Mouse (Mus musculus) liver, embryonic 16.5 days (tissue): ENCODE measurements at regions not wholly inside any gene's neighbourhood (a gene's known extent, or its start where the extent isn't known, plus 50 kb on each side); places are given as distances from the start of the nearest gene placed in this dataset.

Source experiments
- ATAC-seq: fragments of 200-750 bp; cut with Nextera tagmentation; 2 replicates; pipeline ENCODE4 v1.8.0; 2017; ENCODE audit warnings: low read depth, mild to moderate bottlenecking, moderate number of reproducible peaks, moderate library complexity
- H3K27ac ChIP-seq: fragments of 300-500 bp; sonication (generic); 2 replicates; pipeline ENCODE4 v1.5.1; 2014; ENCODE audit warnings: mild to moderate bottlenecking, low read length
- H3K27me3 ChIP-seq: fragments of 300-500 bp; sonication (generic); 2 replicates; pipeline ENCODE4 v1.6.1; 2014; ENCODE audit warnings: low read depth, low read length, mixed read lengths; ENCODE audit not compliant: control insufficient read depth, insufficient read depth
- H3K36me3 ChIP-seq: fragments of 300-500 bp; sonication (generic); 2 replicates; pipeline ENCODE4 v1.6.1; 2014; ENCODE audit warnings: mild to moderate bottlenecking; ENCODE audit not compliant: control insufficient read depth, insufficient read depth
- H3K4me1 ChIP-seq: fragments of 300-500 bp; sonication (generic); 2 replicates; pipeline ENCODE4 v1.6.1; 2014; ENCODE audit warnings: low read depth, low read length, mixed read lengths; ENCODE audit not compliant: control insufficient read depth
- H3K4me2 ChIP-seq: fragments of 300-500 bp; sonication (generic); 2 replicates; pipeline ENCODE4 v1.6.1; 2014; ENCODE audit warnings: low read depth, low read length, mixed read lengths
- H3K4me3 ChIP-seq: fragments of 300-500 bp; sonication (generic); 2 replicates; pipeline ENCODE4 v1.5.1; 2014; ENCODE audit warnings: low read depth, mild to moderate bottlenecking, low read length
- H3K9ac ChIP-seq: fragments of 300-500 bp; sonication (generic); 2 replicates; pipeline ENCODE4 v1.6.1; 2014; ENCODE audit warnings: low read depth, low read length
- H3K9me3 ChIP-seq: fragments of 300-500 bp; sonication (generic); replicated peaks from 2 replicates; pipeline ENCODE4 v1.6.1; 2016; ENCODE audit warnings: low read length; ENCODE audit not compliant: control insufficient read depth
- WGBS: fragments of 180-500 bp; shearing (Covaris S2); extraction: QIAGEN DNeasy Blood & Tissue Kit; methylation state at CpG from one replicate; pipeline ENCODE4 v1.1.7; 2014; ENCODE audit not compliant: insufficient replicate concordance; 5-methylcytosine and 5-hydroxymethylcytosine counted together

- H3K4me1 ChIP-seq, result no peaks in the 10 kb centered on the region
- H3K27ac ChIP-seq, result no peak overlapping the region
- no peak overlapping the region for H3K4me3 ChIP-seq
- H3K36me3 ChIP-seq, result no peaks in the 10 kb centered on the region
- no peak for ATAC-seq
- no peaks in the 10 kb centered on the region for H3K27me3 ChIP-seq
- no peak overlapping the region for H3K9ac ChIP-seq
- H3K4me2 ChIP-seq, result no peak overlapping the region
- no peaks in the 10 kb centered on the region for H3K9me3 ChIP-seq
- 19% methylated on average over 2 of the region's 2 CpGs for WGBS
These were observed 74.6 kb upstream of the Tgfbr2 start for GRCm38 (mm10) chr9:116249791-116250190.

GRCm38 (mm10) chr9:116245136-116245535 lies 70.0 kb upstream of the Tgfbr2 start:
- 34% methylated on average over 5 of the region's 5 CpGs for WGBS
- ATAC-seq, result no peak

GRCm38 (mm10) chr9:116244619-116244899 lies 69.4 kb upstream of the Tgfbr2 start:
- Histone ChIP-seq H3K9me3 (no peaks in the 10 kb centered on the region), H3K4me3 (no peak overlapping the region), H3K27ac (no peak overlapping the region), H3K4me2 (no peak overlapping the region), H3K4me1 (no peaks in the 10 kb centered on the region), H3K27me3 (no peaks in the 10 kb centered on the region), H3K9ac (no peak overlapping the region), H3K36me3 (no peaks in the 10 kb centered on the region)
- no peak for ATAC-seq
- 33% methylated on average over 1 of the region's 1 CpGs for WGBS

More at GRCm38 (mm10) chr9:116245136-116245535, 70.0 kb upstream of the Tgfbr2 start:
- H3K36me3 ChIP-seq, result no peaks in the 10 kb centered on the region
- no peaks in the 10 kb centered on the region for H3K9me3 ChIP-seq
- H3K4me2 ChIP-seq, result no peak overlapping the region
- H3K27ac ChIP-seq, result no peak overlapping the region
- no peaks in the 10 kb centered on the region for H3K27me3 ChIP-seq
- H3K4me3 ChIP-seq, result no peak overlapping the region
- no peak overlapping the region for H3K9ac ChIP-seq
- no peaks in the 10 kb centered on the region for H3K4me1 ChIP-seq

- Histone ChIP-seq H3K4me2 (no peak overlapping the region), H3K27ac (no peak overlapping the region), H3K27me3 (no peaks in the 10 kb centered on the region), H3K4me3 (no peak overlapping the region), H3K9ac (no peak overlapping the region), H3K9me3 (no peaks in the 10 kb centered on the region), H3K36me3 (no peaks in the 10 kb centered on the region), H3K4me1 (no peaks in the 10 kb centered on the region)
- no peak for ATAC-seq
- 48% methylated on average over 8 of the region's 8 CpGs for WGBS
These were observed 68.8 kb upstream of the Tgfbr2 start for GRCm38 (mm10) chr9:116243775-116244618.

- H3K36me3 ChIP-seq, result no peaks in the 10 kb centered on the region
These were observed 66.9 kb upstream of the Tgfbr2 start for GRCm38 (mm10) chr9:116241933-116242526.

GRCm38 (mm10) chr9:116241290-116241689 lies 66.1 kb upstream of the Tgfbr2 start:
- no peak for ATAC-seq
- no peak overlapping the region for H3K27ac ChIP-seq
- 64% methylated on average over 10 of the region's 10 CpGs for WGBS
- H3K9ac ChIP-seq, result no peak overlapping the region
- H3K4me1 ChIP-seq, result no peaks in the 10 kb centered on the region
- no peaks in the 10 kb centered on the region for H3K9me3 ChIP-seq
- no peaks in the 10 kb centered on the region for H3K36me3 ChIP-seq
- no peak overlapping the region for H3K4me2 ChIP-seq
- no peaks in the 10 kb centered on the region for H3K27me3 ChIP-seq
- H3K4me3 ChIP-seq, result no peak overlapping the region

More at GRCm38 (mm10) chr9:116241933-116242526, 66.9 kb upstream of the Tgfbr2 start:
- Histone ChIP-seq H3K27ac (no peak overlapping the region), H3K4me2 (no peak overlapping the region), H3K4me3 (no peak overlapping the region), H3K27me3 (no peaks in the 10 kb centered on the region), H3K9ac (no peak overlapping the region), H3K9me3 (no peaks in the 10 kb centered on the region), H3K4me1 (no peaks in the 10 kb centered on the region)
- ATAC-seq, result no peak
- WGBS, result 67% methylated on average over 5 of the region's 5 CpGs

- Histone ChIP-seq H3K36me3 (no peaks in the 10 kb centered on the region), H3K4me2 (no peak overlapping the region), H3K9me3 (no peaks in the 10 kb centered on the region), H3K4me3 (no peak overlapping the region), H3K4me1 (no peaks in the 10 kb centered on the region), H3K27me3 (no peaks in the 10 kb centered on the region), H3K9ac (no peak overlapping the region), H3K27ac (no peak overlapping the region)
- no peak for ATAC-seq
These were observed 61.7 kb upstream of the Tgfbr2 start for GRCm38 (mm10) chr9:116236836-116237235.

- no peaks in the 10 kb centered on the region for H3K27me3 ChIP-seq
- ATAC-seq, result no peak
- no peaks in the 10 kb centered on the region for H3K9me3 ChIP-seq
- H3K27ac ChIP-seq, result no peak overlapping the region
- H3K4me2 ChIP-seq, result no peak overlapping the region
- no peaks in the 10 kb centered on the region for H3K4me1 ChIP-seq
- H3K36me3 ChIP-seq, result no peaks in the 10 kb centered on the region
- no peak overlapping the region for H3K9ac ChIP-seq
- H3K4me3 ChIP-seq, result no peak overlapping the region
- WGBS, result 75% methylated on average over 7 of the region's 7 CpGs
These were observed 59.0 kb upstream of the Tgfbr2 start for GRCm38 (mm10) chr9:116234170-116234569.

- no peak overlapping the region for H3K27ac ChIP-seq
- no peak overlapping the region for H3K4me3 ChIP-seq
- no peaks in the 10 kb centered on the region for H3K36me3 ChIP-seq
- WGBS, result 73% methylated on average over 10 of the region's 10 CpGs
- H3K4me1 ChIP-seq, result no peaks in the 10 kb centered on the region
- no peak overlapping the region for H3K4me2 ChIP-seq
- H3K9ac ChIP-seq, result no peak overlapping the region
- no peaks in the 10 kb centered on the region for H3K27me3 ChIP-seq
- no peak for ATAC-seq
- no peaks in the 10 kb centered on the region for H3K9me3 ChIP-seq
These were observed 57.2 kb upstream of the Tgfbr2 start for GRCm38 (mm10) chr9:116232386-116232785.
